Mouse (Mus musculus) cerebellum, postnatal 36 days (tissue): Measurements from ENCODE around the gene Slc1a3.
A peak's percentile ranks its signal among the peaks of the same experiment; 100 is the strongest.

Experiments used
- DNase-seq, 2 experiments: peaks; one replicate each; pipeline ENCODE4 v3.0.0; 2021 to 2022; ENCODE audit warnings: mixed read lengths in 2 of 2

The Slc1a3 gene

DNA sequence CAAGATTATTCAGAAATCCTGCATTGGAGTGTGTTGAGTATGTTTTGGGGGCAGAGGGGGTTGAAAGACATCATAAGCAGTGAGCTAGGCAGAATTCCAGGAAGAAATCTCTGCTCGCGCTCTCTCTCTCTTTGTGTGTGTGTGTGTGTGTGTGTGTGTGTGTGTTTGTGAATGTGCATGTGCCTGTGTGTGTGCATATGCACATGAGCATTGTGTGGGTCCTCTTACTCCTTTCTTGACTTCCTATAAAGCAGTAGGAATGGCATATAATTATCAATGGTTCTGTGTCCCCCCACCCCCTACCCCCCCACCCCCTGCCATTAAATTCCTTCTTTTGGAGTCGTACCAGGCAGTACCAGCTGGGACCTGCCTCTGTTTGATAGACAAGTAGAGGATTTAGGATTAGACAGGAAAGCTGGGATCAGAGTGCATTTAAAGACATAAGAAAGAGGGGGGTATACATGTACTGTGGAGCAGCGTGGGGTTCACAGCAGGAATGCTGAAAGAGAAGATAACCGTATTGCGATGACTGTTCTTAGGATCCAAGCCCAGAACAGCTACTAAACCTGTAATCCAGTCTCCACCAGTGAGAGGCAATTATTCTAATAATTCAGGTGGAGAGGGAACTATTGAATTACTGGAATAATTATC lies 104.9 kb downstream of the Slc1a3 start:
- no peak for DNase-seq

DNA sequence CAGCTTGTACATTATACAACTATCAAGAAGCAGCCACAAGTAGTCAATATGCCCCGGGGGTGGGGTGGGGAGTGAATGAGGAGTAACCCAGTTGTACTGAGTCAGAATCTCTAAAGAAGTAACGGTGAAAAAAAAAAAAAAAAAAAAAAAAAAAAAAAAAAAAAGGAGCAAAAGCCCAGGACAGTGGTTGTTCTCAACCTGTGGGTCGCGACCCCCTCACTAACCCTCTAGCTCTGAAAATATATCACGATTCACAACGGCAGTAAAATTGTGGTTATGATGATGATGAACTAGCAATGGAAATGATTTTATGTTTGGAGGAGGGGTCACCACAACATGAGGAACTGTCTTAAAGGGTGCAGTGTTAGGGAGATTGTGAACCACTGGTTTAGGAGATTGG lies 108.2 kb downstream of the Slc1a3 start:
- DNase-seq = no peak

DNA sequence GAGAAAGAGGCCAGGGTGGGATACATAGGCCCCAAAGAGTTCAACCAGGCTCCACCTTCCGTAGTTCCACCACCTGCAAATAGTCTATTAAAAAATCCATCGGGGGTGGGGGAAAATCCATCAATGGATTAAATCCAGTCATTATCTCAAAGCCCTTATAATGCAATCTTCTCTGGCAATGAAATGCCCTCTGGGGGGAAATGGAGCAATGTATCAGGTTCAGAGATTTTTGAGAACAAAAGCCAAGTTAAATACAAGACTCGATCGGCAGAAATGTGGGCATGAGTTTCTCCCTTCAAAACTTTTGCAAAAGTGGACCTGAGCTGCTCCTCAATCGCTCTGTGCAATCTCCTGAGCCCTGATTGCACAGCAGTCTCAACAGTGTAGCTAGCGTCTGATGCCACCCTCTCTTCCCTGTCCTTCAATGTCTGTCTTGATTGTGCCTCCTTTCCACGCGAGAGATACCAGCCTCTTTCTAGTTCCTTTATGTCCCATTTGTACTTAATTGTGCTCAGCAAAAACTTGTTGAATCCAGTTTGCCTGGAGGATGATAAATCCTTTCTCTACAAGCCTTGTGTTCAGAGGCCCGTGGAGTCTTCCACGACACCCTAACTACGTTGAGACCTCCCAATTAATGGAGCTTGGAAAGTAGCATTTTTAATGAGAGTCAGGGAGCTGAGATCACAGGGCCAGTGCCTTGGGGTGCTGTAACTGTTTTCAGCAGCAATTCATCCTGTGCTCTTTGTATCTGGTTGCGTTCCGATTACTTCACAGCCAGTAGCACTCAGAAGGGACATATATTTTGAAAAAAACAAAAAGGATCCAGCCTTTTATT lies 109.0 kb downstream of the Slc1a3 start:
- no peak for DNase-seq

DNA sequence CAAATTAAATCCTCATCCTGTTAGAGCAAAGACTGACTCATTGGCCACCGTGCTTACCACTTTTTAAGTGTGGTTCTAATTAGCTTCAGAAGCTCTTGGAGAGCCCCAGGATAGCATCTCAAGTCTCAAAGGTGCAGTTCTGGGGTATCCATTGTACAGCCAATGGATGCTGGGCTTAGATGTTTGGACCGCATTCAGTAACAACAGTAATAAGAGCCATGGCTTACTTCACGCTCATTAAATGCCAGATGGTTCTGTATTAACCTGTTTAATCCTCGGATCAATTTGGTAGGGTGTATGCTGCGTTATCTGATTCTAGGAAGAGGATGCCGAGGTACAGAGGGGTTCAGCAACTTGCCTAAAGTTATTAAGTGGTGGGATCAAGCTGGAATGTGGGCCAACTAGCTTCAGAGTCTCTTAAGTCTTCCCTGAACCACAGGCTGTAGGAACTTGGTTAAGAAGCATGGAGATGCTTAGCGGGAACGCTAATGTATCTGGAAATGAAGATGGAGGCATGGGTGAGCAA lies 114.1 kb downstream of the Slc1a3 start:
- DNase-seq = no peak

DNA sequence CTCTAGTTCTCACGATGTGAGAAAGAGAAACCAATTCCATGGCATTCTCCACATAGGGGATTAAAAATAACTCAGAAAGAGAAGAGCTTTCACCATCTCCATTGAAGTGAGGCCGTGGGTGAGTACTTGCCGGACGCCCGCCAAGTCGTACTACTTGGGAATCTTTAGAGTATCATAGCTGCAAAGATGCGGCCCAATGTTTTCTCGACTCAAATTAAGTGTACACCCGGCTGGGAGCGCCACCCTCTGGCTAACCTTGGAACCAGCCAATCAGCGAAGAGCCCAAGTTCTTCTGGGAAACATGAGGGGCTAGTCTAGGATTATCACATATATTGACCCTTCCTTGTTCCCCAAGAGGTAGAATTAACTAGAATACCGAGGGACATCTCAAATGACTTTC lies 115.3 kb downstream of the Slc1a3 start:
- no peak for DNase-seq

DNA sequence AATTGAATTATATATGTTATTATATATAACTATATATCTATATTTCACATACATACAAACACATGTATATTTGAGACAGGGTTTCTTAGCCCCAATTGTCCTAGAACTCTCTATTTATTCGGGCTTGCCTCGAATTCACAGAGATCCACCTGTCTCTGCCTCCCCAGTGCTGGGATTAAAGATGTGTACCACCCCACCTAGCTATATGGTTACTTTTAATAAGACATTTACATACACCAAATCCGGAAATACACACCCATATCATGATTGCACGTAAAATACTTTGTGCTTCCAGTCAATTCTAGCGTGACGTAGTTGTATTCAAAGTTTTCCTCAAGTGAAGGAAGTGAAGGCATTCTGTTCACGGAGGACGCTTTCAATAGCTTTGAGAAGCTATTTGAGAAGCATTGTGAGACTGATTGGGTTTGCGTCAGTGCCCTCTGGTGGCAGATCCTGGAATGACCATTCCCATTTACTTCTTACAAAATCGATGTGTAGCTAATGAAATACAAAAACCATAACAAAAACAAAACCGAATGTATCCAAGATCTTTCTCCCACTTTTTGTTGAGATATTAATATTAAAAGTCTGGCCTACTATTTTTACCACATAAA lies 121.0 kb downstream of the Slc1a3 start:
- DNase-seq = peak; percentile 70 to 84

DNA sequence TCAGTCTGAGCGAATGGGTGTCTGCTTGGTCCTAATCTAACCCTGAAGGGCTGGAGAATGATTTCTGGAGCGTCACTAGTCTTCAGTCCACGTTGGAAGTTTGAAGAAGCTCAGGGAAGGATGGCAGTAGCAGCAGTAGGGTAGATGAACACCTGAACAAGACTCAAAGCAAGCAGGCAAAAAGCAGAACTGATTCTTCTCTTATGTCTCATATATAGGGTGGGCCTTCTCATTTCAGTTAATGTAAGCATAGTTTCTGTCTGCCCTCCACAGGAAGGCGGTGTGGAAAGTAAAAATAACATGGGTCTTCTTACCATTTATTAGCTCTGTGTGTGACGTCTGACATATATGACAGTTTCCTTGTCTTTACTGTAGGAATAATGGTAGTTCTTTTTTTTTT lies 122.5 kb downstream of the Slc1a3 start:
- DNase-seq = no peak

DNA sequence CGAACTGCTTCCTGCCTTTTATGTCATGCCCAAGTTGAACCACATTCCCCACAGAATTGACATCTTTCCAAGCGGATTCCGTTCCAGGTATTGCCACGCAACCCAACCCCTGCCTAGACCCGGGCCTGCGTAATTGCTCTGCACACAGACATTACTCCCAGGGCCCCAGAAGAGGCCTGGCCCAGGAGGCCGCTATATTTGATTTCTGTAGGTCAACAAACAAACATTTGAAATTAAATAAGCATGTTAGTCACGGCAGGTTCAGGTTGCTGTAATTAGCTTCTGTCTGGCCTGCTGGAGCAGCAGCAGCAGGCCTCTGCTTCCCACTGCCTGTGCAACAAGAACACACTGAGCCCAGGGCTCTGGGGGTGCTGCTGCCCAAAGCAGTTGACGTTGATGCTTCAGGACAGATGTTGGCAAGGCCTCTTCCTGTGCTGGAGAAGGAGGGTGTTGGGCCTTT lies 123.7 kb downstream of the Slc1a3 start:
- no peak for DNase-seq
